Mouse (Mus musculus) cerebellum, adult 8-10 months (tissue): ENCODE measurements around the gene Cggbp1.
"Not testable (repeated sequence)": the region's sequence is repeated elsewhere in the genome, so short reads cannot be mapped to it uniquely, and the experiment has no call there.

Experiments used
- DNase-seq: peaks from one replicate; pipeline ENCODE4 v3.0.0; 2022

Cggbp1 gene

GRCm38 (mm10) chr16:64851563-64852362 is at the start of gene Cggbp1, which contains the start of gene Zfp654:
Gene Cggbp1, plus strand, starts transcription at chr16:64851996.
Gene Zfp654, minus strand, starts transcription at chr16:64851652.
- peak; percentile 99 for DNase-seq

GRCm38 (mm10) chr16:64803041-64803440 is 48.8 kb upstream of the Cggbp1 start:
- no peak for DNase-seq

- DNase-seq, result no peak
Measured at GRCm38 (mm10) chr16:64817094-64817765, 34.6 kb upstream of the Cggbp1 start.

GRCm38 (mm10) chr16:64823890-64824289 is 27.9 kb upstream of the Cggbp1 start:
- DNase-seq, result no peak

GRCm38 (mm10) chr16:64824474-64824873 is 27.3 kb upstream of the Cggbp1 start:
- no peak for DNase-seq

- no peak for DNase-seq
Measured at GRCm38 (mm10) chr16:64830291-64830690, 21.5 kb upstream of the Cggbp1 start.

GRCm38 (mm10) chr16:64835996-64836545 is 15.7 kb upstream of the Cggbp1 start:
- no peak for DNase-seq

GRCm38 (mm10) chr16:64836709-64837108 is 15.1 kb upstream of the Cggbp1 start:
- DNase-seq, result no peak

- no peak for DNase-seq
Measured at GRCm38 (mm10) chr16:64841481-64842373, 10.1 kb upstream of the Cggbp1 start.

GRCm38 (mm10) chr16:64842374-64842729 is 9.4 kb upstream of the Cggbp1 start:
- no peak for DNase-seq

- DNase-seq, result no peak
Measured at GRCm38 (mm10) chr16:64845947-64846346, 5.8 kb upstream of the Cggbp1 start.

GRCm38 (mm10) chr16:64850287-64851084 is 1.3 kb upstream of the Cggbp1 start:
- peak; percentile 42 for DNase-seq

GRCm38 (mm10) chr16:64851085-64851562 is 672 bp upstream of the Cggbp1 start:
- no peak for DNase-seq

GRCm38 (mm10) chr16:64852441-64852871 is 660 bp downstream of the Cggbp1 start:
- DNase-seq, result peak; percentile 54

GRCm38 (mm10) chr16:64852891-64853290 is 1.1 kb downstream of the Cggbp1 start:
- DNase-seq, result no peak

GRCm38 (mm10) chr16:64856946-64857345 is 5.2 kb downstream of the Cggbp1 start:
- DNase-seq, result no peak

GRCm38 (mm10) chr16:64865841-64866240 is 14.0 kb downstream of the Cggbp1 start:
- not testable (repeated sequence) for DNase-seq

- DNase-seq, result no peak
Measured at GRCm38 (mm10) chr16:64868613-64869012, 16.8 kb downstream of the Cggbp1 start.

GRCm38 (mm10) chr16:64869621-64870020 is 17.8 kb downstream of the Cggbp1 start:
- no peak for DNase-seq

- DNase-seq, result no peak
Measured at GRCm38 (mm10) chr16:64872296-64872695, 20.5 kb downstream of the Cggbp1 start.

GRCm38 (mm10) chr16:64872841-64873240 is 21.0 kb downstream of the Cggbp1 start:
- DNase-seq, result no peak
